Mouse (Mus musculus) heart, postnatal 0 days (tissue): ENCODE measurements around the gene Cep85l.

Source experiments
- CTCF ChIP-seq: IDR thresholded peaks from 2 replicates; pipeline ENCODE4 v1.5.1; 2016; ENCODE audit warnings: antibody characterized with exemption, control low read depth, low read depth
- EP300 ChIP-seq: IDR thresholded peaks from 2 replicates; pipeline ENCODE4 v1.6.1; 2016; ENCODE audit warnings: antibody characterized with exemption, low read depth

DNA sequence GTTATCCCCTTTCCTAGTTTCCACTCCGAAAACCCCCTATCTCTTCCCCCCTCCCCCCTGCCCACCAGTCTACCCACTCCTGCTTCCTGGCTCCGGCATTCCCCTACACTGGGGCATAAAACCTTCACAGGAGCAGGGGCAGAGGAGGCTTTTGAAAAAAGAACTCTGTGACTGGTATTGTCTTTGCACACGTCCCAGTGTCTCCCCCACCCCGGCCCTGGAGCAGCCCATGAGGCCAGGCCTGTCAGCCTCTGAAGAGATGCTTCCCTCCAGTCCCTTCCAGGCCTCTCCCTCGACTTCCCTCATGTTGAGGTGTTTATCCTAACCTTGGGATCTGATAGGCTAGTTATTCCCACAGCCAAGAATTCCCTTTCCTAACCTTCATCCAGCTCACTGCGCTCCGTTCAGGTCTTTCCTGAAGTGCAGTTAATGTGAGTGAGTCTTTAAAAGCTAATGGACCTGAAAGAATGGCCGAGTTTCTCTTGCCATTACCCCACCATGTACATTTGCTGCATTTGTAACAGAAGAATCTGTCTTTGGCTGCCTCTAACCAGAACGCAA, 36.5 kb upstream of the Cep85l start:
- no peak for TF ChIP-seq CTCF
- TF ChIP-seq EP300, result no peak
